In genomic region chr17:10251252-10251958, GRCm38 (mm10) we compare ENCODE assay signal across 20 mouse cellular contexts.
DNase-seq lines count a peak whose midpoint lies in the region; ATAC-seq lines count a peak whose summit lies in the region.
"Had no signal": no experiment of that assay in that cellular context is flagged by ENCODE, and none has a peak within 500 bp of the region (broad histone marks: within the 10 kb centered on the region; RNA-seq: fewer than 3 reads in every experiment).

No protein-coding gene starts in this region.

- no peak overlapping the region for H3K27ac ChIP-seq in hindbrain, embryonic 16.5 days (ENCODE audit: low read depth, low read length)
- no peak overlapping the region for H3K27ac ChIP-seq in hindbrain, embryonic 11.5 days (ENCODE audit: low read depth, low read length)
- H3K27ac ChIP-seq: embryonic facial prominence, embryonic 12.5 days; heart, embryonic 10.5 days; kidney, postnatal 0 days; limb, embryonic 12.5 days; liver, embryonic 14.5 days; stomach, embryonic 15.5 days had no signal

- 46% methylated on average over 4 of the region's 4 CpGs for WGBS in hindbrain, embryonic 16.5 days
- 79% methylated on average over 4 of the region's 4 CpGs for WGBS in hindbrain, embryonic 11.5 days

- H3K27me3 ChIP-seq in hindbrain, embryonic 16.5 days (replicated peaks; ENCODE audit: control insufficient read depth, insufficient read depth, low read length) = no peaks in the 10 kb centered on the region
- no peaks in the 10 kb centered on the region for H3K27me3 ChIP-seq in hindbrain, embryonic 11.5 days (ENCODE audit: control insufficient read depth, insufficient read depth, low read length)
- H3K27me3 ChIP-seq: CH12.LX; embryonic facial prominence, embryonic 12.5 days; limb, embryonic 12.5 days; stomach, embryonic 15.5 days had no signal

- peak; percentile 16 to 27 for DNase-seq in frontal cortex, adult 2 months (ENCODE audit: extremely low spot score in 1 of 2, low spot score in 1 of 2)
- DNase-seq in frontal cortex, postnatal 10 days (ENCODE audit: low spot score in 2 of 2) = no peak
- DNase-seq in hindbrain, embryonic 11.5 days (ENCODE audit: low spot score) = no peak
- peak; percentile 17 for DNase-seq in right cerebral cortex, adult 18-20 months
- no peak for DNase-seq in right cerebral cortex, postnatal 25 days
- peak; percentile 39 for DNase-seq in telencephalon, adult 2 months (ENCODE audit: low read depth, low spot score)
- DNase-seq in urinary bladder, postnatal 14 days (ENCODE audit: low spot score) = no peak
- DNase-seq: adrenal gland, adult 2 months; cerebellum, adult 2 months; gastrocnemius, postnatal 10 days; kidney, adult 11 months had no signal

- H3K4me3 ChIP-seq in hindbrain, embryonic 16.5 days (ENCODE audit: low read length) = no peak overlapping the region
- H3K4me3 ChIP-seq in hindbrain, embryonic 11.5 days (ENCODE audit: low read depth, low read length) = no peak overlapping the region
- H3K4me3 ChIP-seq: embryonic facial prominence, embryonic 12.5 days; heart, embryonic 10.5 days; limb, embryonic 12.5 days; stomach, embryonic 15.5 days had no signal

- peak; percentile 42; the same call in 1 of the 2 replicates for ATAC-seq in hindbrain, embryonic 16.5 days
- no peak for ATAC-seq in hindbrain, embryonic 11.5 days (ENCODE audit: low FRiP score)
- ATAC-seq: lung, postnatal 0 days had no signal

- no peak overlapping the region for H3K9ac ChIP-seq in hindbrain, embryonic 16.5 days (ENCODE audit: low read depth, low read length)
- no peak overlapping the region for H3K9ac ChIP-seq in hindbrain, embryonic 11.5 days (ENCODE audit: low read depth, low read length)
- H3K9ac ChIP-seq: embryonic facial prominence, embryonic 12.5 days; limb, embryonic 12.5 days; liver, embryonic 14.5 days; stomach, embryonic 15.5 days had no signal

- H3K36me3 ChIP-seq in hindbrain, embryonic 16.5 days (ENCODE audit: control insufficient read depth, insufficient read depth, low read length) = no peaks in the 10 kb centered on the region
- H3K36me3 ChIP-seq in hindbrain, embryonic 11.5 days (ENCODE audit: control insufficient read depth, insufficient read depth, low read length) = no peaks in the 10 kb centered on the region
- H3K36me3 ChIP-seq: embryonic facial prominence, embryonic 12.5 days; limb, embryonic 12.5 days; stomach, embryonic 15.5 days had no signal

- H3K4me1 ChIP-seq in hindbrain, embryonic 16.5 days (ENCODE audit: control insufficient read depth, insufficient read depth, low read depth, low read length) = peaks cover 6% of the 10 kb centered on the region
- no peaks in the 10 kb centered on the region for H3K4me1 ChIP-seq in hindbrain, embryonic 11.5 days (replicated peaks; ENCODE audit: control insufficient read depth, insufficient read depth, low read length)
- H3K4me1 ChIP-seq: embryonic facial prominence, embryonic 12.5 days; stomach, embryonic 15.5 days had no signal

- H3K4me2 ChIP-seq in hindbrain, embryonic 16.5 days (ENCODE audit: low read length) = no peak overlapping the region
- H3K4me2 ChIP-seq in hindbrain, embryonic 11.5 days (replicated peaks; ENCODE audit: low read depth, low read length) = no peak overlapping the region
- H3K4me2 ChIP-seq: embryonic facial prominence, embryonic 12.5 days; limb, embryonic 12.5 days; stomach, embryonic 15.5 days had no signal

- no peaks in the 10 kb centered on the region for H3K9me3 ChIP-seq in hindbrain, embryonic 16.5 days (ENCODE audit: control insufficient read depth, low read length)
- no peaks in the 10 kb centered on the region for H3K9me3 ChIP-seq in hindbrain, embryonic 11.5 days (ENCODE audit: control insufficient read depth, low read length)
- H3K9me3 ChIP-seq: embryonic facial prominence, embryonic 12.5 days; heart, embryonic 10.5 days; limb, embryonic 12.5 days; stomach, embryonic 15.5 days had no signal

Comparison
In these comparisons a context has a peak if more than half of its experiments do, and no peak if none do; other contexts are left out.
1. DNase-seq: peak in frontal cortex, adult 2 months (2 of 2), right cerebral cortex, adult 18-20 months (single experiment) and telencephalon, adult 2 months (single experiment); none in frontal cortex, postnatal 10 days (0 of 2), hindbrain, embryonic 11.5 days (single experiment), right cerebral cortex, postnatal 25 days (single experiment) and urinary bladder, postnatal 14 days (single experiment).